Mouse (Mus musculus) liver, adult (tissue): ENCODE results near the gene Tsg101.

Source experiments
- GATA4 ChIP-seq: IDR thresholded peaks from 2 replicates; pipeline ENCODE4 v1.6.1; 2014; ENCODE audit warnings: mild to moderate bottlenecking, low read length; ENCODE audit not compliant: insufficient replicate concordance

The Tsg101 gene

GRCm38 (mm10) chr7:46919551-46920176 lies at the start of gene Tsg101:
Gene Tsg101, minus strand, starts transcription at chr7:46919969.
- peak; percentile 13; the same call in 1 of the 2 replicates for TF ChIP-seq GATA4

GRCm38 (mm10) chr7:46964070-46964469 lies 44.3 kb upstream of the Tsg101 start:
- no peak for TF ChIP-seq GATA4

GRCm38 (mm10) chr7:46962806-46963618 lies 43.2 kb upstream of the Tsg101 start:
- TF ChIP-seq GATA4 = no peak

GRCm38 (mm10) chr7:46962132-46962531 lies 42.4 kb upstream of the Tsg101 start:
- no peak for TF ChIP-seq GATA4

- TF ChIP-seq GATA4 = no peak
These were observed 41.2 kb upstream of the Tsg101 start for GRCm38 (mm10) chr7:46960991-46961390.

- TF ChIP-seq GATA4 = no peak
These were observed 39.1 kb upstream of the Tsg101 start for GRCm38 (mm10) chr7:46958853-46959252.

GRCm38 (mm10) chr7:46957831-46958691 lies 38.3 kb upstream of the Tsg101 start, which contains the start of gene Uevld:
Gene Uevld, minus strand, starts transcription at chr7:46958527.
- no peak for TF ChIP-seq GATA4

- no peak for TF ChIP-seq GATA4
These were observed 16.1 kb upstream of the Tsg101 start for GRCm38 (mm10) chr7:46935847-46936246.

GRCm38 (mm10) chr7:46934788-46935187 lies 15.0 kb upstream of the Tsg101 start:
- no peak for TF ChIP-seq GATA4

- no peak for TF ChIP-seq GATA4
These were observed 11.6 kb upstream of the Tsg101 start for GRCm38 (mm10) chr7:46931370-46931769.

GRCm38 (mm10) chr7:46928291-46928690 lies 8.5 kb upstream of the Tsg101 start:
- no peak for TF ChIP-seq GATA4

- TF ChIP-seq GATA4 = no peak
These were observed 2.3 kb upstream of the Tsg101 start for GRCm38 (mm10) chr7:46922075-46922474.

GRCm38 (mm10) chr7:46918678-46919371 lies 944 bp downstream of the Tsg101 start:
- no peak for TF ChIP-seq GATA4

GRCm38 (mm10) chr7:46916376-46916775 lies 3.4 kb downstream of the Tsg101 start:
- no peak for TF ChIP-seq GATA4

- no peak for TF ChIP-seq GATA4
These were observed 8.5 kb downstream of the Tsg101 start for GRCm38 (mm10) chr7:46911250-46911649.
